Mouse (Mus musculus): ENCODE data around the gene Gdpd5.
"Not testable (repeated sequence)": the region's sequence is repeated elsewhere in the genome, so short reads cannot be mapped to it uniquely, and the experiment has no call there.

Gdpd5 gene

DNA sequence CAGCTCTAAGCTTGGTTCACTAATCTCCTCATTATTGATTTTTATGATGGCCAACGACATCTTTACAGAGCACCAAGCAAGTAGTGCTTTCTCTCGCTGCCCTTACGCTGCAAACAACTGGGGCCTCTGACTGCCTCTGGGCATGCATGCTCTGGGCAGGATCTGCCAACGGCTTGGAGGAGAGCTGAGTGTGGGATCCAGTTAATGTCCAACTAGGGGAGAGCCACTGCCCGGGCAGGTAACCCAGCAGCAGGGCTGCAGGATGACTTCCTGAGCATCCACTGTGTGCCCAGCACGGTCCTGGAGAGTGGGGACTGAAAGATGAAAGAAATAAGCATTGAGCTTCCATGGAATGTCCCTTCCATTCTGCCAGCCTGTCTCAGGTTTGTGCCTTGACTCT is 14.5 kb upstream of the Gdpd5 start:
- no peak for DNase-seq

DNA sequence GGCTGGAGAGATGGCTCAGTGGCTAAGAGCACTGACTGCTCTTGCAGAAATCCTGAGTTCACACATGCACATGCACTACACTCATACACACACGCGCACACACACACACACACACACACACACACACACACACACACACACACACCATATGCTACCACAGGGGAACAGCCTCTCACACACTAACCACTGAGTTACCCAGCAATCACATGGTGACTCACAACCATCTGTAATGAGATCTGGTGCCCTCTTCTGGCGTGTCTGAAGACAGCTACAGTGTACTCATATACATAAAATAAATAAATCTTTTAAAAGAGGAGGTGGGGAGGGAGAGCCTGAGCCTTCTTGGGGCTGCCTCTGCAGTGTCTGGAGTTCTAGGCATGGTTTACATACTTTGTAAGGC is 6.9 kb upstream of the Gdpd5 start:
- not testable (repeated sequence) for DNase-seq

DNA sequence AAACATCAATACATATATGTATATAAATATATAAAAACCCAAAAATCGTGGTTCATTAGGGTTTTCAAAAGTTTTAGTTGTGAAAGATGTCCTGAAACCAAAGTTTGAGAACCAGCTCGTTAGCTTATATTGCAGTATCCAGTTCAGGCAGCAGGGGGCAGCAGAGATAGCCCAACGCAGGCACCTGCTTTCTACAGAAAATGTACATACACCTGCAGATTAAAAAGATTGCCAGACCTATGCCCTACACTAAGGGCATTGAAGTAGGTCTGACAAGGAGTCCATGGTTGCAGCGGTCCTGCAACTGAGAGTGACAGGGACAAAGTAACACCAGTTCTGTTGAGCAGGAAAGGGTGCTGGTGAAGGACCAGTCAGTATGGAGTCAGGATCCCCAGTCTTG is 5.8 kb upstream of the Gdpd5 start:
- peak; percentile 89 to 92 for DNase-seq

DNA sequence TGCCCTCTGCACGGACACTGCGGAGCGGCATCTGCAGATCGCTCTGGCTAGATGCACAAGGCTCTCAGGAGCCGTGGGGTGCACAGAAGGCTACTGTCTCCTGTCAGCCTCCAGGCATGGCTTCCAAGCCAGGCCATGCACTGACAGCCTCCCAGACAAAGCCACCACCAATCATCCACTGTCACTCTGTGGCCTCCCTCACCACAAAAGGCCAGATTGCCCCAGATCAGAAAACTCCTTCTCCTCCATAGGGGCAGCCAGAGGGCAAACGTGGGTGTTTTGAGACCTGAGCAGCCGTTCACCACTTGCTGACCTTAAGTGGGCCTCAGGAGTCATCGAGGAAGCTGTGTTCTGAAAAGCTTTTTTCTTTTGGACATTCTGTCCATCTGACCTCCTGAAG is 2.3 kb upstream of the Gdpd5 start:
- DNase-seq: peak in 1 of 2 experiments; percentile 29

DNA sequence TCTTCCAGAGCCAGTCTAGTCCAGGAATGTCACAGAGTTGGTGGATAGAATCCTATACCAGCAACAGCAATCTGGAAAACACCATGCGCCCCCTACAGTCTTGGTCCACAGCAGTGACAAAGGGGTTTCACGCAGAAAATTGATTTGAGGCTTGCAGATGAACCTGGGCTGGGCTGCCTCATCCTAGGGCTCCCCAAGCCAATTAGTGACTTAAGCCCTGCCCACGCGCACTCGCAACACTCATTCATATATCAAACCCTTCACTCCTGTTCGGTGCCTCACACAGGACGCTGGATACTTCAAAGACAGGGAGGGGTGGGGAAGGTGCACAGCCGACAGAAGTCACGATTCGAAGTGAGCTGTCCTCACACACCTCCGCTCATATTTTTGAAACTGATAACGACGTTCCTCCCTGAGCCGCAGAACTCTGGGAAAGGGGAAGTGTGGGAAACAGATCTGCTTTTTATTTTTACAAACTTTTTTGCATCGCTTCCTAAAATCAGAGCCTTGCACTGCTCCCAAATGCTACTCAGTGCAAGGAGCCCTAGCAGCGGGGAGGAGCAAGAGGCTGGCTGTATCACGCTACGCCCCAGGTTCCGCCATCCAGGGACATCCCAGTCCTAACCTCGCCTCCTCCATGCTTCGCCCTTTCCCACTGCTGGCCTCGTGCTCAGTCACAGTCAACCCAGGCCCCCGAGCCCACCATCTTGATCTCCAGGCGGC is 562 bp upstream of the Gdpd5 start:
- peak; percentile 37 to 57 for DNase-seq

DNA sequence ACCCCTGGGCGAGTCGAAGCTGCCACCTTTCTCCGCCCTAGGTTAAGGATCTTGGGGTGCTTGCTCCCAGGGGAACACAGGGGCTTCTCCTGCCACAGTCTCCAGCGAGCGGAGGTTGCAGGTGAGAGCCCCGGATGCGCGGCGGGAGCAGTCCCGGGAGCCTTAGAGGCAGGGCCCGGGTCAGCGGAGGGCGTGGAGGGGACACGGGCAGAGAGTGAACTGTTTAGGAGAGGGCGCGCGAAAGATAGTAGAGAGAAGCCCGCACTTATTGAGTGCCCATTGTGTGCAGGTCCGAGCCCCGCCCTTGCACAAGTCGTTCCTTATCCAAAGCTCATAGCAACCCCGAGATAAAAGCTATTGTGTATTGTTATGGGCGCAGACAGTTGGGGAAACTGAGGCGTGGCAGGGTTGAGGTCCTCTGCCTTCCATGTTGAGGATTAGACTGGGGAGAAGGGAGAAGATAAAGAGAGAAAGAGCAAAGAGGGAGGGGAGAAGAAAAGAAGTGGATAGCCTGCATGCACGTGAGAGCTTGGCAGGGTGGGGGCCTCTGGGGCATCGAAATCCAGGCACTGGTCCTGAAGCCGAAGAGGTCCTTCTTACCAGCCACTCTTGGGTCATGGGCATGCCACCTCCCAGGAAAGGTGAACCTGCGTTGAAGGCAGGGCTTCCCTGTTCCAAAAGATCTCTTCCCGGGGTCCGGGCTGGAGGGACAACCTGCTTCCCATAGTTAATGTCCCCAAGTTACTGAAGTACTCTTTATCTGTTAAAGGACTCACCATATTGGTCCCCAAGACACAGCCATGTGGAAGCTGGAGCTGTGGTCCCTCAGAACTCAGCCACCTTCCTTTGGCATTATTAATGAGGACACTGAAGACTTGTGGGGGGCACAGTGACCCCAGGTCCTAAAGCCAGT is 1.1 kb downstream of the Gdpd5 start:
- DNase-seq: peak; percentile 37 to 60

DNA sequence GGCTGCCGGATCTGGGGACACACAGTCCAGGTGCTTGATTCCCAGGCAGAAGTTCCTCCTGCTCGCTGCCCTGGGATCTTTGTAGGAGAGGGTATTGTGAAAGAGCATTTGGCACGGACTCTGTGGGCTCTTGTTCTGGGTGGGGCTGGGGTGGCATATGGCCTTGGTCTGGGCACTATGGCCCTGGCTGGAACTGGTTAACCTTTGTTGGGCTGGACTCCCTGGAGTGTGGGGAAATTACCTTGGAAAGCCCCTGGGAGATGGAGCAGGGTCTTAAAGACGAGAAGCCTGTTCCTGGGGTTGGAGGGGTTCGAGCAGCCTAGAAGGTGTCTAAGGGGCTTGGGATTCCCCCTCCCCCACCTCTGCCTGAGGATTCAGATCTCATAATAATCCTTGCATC is 2.0 kb downstream of the Gdpd5 start:
- DNase-seq: peak; percentile 41 to 42

DNA sequence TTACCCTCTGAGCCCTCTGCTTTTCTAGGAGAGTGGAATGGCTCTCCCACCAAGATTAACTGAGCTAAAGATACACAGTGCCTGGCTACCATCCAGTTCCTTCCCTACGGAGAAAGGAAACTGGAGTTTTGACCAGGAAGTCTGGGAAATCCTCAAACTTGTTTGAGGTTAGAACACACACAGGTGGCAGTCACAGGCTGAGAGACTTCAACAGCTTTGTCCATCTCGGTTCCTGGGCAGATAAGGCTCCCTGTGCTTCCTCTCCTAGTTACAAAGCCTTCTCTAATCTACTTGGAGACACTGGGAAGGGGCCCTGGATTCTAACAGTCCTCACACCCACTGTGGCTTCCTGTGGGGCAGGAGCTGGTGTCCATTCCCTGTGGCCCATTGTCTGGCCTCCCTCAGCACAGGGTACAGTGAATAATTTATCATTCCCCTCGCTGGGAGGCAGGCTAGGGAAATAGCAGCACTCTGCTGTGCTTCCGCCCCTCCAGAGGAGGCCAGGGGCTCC is 2.9 kb downstream of the Gdpd5 start:
- DNase-seq: no peak

DNA sequence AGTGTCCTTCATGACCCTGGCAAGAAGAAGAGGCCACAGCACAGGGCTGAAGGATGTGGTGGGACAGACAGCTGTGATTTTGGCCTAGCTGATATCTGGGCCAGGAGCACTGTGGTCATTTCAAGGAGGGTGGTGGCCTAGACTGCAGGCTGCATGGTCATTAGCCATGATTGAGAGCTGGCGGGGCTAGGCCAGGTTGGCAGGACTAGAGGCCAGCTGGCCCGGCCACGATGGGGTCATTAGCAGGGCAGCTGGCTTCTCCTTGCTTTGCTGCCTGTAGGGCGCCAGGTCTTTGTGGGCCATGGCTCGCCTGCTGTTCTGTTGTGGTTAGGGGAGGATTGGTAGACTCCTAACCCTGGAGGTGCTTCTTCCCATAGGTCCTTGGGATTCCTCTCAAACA is 4.8 kb downstream of the Gdpd5 start:
- peak; percentile 76 to 82 for DNase-seq

DNA sequence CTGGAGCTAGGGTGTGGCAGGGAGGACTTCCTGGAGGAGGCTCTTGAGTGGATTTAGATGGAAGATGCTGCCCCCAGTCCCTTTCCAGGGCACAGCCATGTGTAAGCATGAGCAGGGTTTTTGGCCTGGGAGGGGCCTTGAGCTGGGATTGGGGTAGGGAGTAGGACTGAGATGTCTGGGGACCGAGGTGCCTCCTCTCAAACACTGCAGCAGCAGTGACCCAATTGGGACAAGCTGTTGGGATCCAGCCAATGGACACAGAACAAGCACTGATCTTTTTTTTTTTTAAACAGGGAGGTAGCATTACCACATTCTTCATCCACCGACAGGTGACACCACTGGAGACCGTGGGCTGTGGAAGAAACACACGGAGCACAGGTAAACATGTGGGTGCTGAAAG is 5.6 kb downstream of the Gdpd5 start:
- peak; percentile 28 to 32 for DNase-seq

DNA sequence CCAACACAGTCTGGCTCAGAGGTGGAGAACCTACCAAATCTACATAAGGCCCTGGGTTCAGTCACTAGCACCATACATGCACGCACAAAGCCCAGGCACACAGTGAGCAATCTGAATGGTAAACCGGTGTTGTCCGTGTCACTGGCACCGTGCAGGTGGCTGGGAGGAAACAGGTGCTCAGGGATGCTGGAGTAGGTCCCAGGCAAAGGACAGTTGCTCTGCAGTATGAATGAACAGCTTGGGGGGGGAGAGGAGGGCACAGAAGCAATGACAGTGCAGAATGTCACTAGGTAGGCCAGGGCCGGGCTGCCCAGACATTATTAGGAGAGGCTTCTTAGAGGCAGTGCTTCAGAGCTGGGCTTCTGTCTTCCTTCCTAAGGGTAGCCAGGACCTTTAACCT is 6.1 kb downstream of the Gdpd5 start:
- DNase-seq: peak; percentile 65 to 78

DNA sequence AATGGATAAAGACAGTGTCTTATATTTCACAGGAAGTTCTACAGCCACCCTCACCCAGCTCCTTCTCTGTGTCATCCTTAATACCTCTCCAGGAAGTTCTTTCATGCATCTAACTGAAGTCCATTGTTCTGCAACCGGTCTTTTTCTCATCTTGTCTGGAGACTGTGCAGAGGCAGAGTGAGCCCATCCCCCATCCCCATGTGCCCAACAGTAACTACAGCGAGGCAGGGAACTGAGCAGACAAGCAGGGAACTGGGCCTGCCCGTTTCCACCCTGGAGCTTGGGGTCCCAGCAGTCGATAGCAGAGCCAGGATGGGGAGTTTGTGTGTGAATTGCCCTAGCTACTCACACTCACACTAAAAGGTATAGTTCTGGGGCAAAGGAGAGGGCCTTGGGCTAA is 9.3 kb downstream of the Gdpd5 start:
- DNase-seq: no peak

DNA sequence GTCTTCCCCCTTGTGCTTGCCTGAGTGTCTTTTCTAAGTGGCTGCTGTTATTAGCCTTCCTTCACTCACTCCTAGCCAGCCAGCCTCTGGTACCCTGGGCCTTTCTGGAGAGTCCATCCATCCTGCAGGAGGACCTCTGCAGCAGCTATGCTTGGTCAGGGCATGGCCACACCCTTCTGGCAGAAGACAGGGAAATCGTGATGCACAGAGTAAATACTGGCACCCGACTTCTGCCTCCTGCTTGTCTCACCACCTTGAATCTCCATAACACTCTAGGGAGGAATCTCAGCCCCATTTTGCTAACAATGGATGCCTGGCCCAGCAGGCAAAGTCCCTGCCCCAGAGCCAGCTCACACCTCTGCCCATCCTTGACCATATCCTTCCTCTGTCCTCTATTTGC is 11.5 kb downstream of the Gdpd5 start:
- DNase-seq: peak; percentile 65 to 68

DNA sequence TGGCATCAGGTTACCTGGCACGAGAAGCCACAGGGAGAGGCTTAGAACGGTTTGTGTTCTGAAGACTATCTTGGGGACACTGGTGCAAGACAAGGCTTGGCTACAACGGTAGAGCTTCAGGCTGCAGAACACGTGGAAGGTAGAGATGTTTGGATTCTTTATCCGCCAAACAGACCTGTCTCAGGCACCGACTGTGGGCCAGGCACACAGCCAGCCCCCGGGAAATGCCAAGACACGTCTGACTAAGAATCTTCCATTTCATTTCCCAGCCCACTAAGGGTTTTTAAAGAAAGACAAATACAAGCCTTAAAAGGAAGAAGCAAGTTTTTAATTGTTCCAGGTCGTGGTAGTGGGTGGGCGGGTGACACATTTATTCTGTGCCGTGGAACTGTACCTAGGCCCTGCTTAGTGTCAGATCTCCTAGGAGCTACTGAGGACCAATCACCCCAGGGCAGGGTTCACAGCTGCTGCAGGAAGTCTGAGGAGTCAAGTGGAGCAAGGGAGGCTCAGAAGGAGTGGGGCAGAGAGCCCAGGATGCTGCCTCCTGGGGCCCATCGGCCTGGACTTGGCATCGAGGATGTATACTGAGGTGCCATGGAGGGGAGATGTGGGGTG is 12.6 kb downstream of the Gdpd5 start:
- peak; percentile 76 to 85 for DNase-seq

DNA sequence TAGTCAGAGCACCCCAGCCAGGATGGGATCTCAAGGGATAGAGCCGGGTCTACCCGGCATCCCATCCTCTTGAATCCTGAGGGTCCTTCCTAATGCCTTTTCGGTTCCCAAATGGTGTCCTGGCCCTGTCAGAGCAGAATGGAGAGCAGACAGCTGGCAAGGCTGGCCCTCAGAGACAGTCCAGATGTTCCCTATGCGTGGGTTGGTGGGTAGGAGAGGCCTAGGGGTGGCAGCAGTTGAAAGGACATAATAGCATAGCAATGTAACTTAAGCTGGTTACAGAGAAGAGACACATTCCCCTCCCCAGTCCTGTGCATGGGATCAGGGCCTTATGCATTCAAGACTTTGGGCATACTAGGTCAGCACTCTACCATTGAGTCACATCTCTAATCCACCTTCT is 14.2 kb downstream of the Gdpd5 start:
- no peak for DNase-seq

DNA sequence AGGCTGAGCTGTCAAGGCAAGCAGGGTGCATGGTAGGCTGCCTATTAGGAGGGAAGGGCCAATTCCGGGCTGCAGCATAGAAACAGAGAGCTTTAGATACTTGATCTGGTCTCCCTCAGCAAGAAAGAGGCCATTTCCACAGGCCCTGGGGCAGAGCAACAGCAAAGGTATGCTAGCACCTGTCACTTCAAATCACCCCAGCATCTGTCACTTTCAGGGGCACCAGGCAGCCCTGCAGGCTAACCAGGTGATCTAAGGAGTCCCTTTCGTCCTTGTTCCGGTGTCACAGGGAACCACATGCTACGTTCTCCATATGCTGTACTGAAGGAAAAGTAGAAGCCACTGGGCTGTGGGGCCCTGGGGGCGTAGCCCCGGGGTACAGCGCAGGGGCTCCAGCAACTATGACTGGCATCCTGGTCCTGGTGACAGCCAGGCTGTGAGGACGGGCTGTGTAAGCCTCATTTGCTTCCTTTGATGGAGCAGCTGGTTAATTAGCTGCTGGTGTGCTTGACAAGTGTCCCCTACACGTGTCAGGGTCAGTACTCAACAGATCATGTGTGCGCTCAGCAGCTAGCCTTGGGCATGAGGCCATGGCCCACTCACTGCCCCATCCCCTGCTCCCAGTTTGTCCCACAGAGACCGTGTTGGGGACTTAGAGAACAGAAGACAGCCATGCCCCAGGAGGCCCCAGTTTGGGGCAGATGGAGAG is 14.8 kb downstream of the Gdpd5 start:
- DNase-seq: peak; percentile 50 to 56

DNA sequence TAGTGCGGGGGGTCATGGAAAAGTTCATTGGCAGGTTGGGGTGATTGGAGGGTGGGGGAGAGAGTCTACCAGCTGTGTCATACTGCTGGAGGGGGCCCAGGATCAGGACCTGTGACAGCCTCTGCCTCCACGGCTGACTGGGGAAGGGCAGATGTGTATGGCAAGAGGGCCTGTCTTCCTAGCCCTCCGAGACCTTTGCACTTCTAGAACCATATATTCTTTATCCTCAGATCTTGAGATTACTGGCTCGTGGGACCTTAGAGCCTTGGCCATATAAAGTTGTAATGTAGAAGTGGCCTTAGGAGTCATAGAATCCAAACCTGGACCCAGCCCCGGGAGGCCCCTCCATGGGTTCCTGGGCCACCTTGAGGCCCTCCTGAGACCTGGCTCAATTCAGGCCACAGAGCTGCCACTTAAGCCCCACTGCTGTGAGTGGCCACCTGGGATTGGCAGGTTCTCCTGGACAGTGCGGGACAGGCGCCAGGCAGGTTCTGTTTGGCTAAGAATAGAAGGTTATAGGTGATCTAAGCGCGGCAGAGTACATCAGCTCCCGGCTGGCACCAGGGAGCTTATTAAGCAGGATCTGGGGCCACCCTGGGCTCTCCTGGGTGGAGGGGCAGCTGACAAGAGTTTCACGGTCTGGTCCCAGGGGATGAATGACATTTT is 15.9 kb downstream of the Gdpd5 start:
- DNase-seq: peak; percentile 83 to 86

DNA sequence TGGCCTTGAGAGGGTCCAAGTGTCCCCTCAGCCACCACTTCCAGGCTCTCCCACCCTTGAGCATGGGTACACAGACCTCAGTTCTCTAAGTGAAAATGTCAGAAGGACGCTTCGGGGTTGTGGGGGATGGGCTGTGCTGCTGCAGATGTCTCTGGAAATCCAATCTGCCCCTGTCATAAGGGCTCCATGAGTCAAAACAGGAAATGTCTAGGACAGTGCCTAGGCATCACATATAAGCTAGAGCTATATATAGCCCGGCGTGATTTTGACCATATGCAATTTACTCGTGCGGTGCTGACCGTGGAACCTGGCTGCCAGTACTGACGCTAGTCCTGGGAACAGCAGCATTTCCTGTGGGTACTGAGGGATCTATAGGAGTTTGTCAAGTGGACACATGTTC is 20.2 kb downstream of the Gdpd5 start:
- no peak for DNase-seq

DNA sequence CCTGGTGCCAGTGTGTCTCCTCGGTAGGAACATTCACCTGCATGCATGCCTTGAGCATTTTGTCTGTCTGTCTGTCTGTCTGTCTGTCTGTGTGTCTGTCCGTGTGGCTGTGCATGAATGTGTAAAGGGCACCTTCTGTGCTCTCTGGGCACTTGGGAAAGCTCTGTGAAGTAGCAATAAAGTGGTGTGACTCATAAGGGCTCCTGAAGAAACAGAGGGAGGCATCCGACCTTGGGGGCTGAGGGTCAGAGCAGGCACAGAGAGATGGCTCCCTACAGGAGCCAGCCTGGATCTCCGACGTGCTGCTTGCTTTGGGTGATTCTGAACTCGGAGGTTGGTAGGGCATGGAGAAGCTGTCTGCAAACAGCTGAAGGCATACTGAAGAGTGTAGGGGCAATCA is 21.3 kb downstream of the Gdpd5 start:
- no peak for DNase-seq

DNA sequence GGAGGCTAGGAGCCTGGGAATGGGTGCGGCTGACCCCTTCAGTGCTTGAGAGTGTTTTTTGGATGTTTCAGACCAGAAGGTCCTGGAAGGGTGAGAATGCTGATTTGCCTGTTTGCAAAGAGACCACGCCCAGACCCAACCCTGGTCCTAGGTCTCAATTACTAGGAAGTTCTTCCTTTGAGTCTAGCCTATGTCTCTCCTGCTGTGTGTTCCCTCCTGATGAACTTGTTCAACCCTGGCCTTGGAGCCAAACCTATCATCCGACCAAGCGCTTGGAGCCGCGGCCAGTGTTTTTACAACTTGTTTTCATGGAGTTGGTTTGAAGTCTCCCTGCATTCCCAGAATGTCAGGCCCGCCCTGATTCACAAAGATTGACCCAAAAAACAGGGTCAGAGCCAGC is 22.0 kb downstream of the Gdpd5 start:
- no peak for DNase-seq

DNA sequence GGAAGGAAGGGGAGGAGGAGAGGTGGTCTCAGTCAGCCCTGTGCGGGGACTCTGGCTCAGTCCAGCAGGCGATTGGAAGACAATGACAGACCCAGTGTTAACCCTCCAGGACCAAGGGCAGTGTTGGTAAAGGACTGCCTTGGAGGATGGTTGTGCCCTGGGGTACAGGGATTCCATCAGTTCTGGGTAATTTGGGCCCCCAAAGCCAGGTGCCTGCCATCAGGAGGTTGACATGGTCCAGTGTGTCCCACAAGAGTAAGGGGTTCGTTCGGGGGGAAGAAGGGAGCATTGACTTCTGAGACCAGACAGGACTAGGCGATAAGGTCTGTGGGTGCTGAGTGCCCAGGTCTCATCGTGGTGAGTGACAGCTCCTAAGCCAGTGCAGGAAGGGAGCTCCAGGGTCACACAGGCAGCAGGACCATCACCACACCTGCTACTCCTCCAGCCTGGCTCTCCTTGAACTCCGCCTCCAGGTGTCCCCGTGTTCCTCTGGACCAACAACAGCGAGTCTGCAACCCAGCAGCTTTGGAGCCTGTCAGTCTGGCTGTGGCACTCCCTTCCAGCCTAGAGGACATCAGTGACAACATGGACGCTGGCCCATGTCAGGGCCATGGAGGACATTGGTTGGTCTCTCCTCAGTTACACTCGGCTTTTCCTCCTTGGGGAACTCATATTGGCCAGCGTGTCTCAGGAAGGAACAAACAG is 23.0 kb downstream of the Gdpd5 start:
- DNase-seq: no peak
